Mouse (Mus musculus) skeletal muscle tissue, postnatal 0 days (tissue): ENCODE results near the gene Taf6l. TPM values are rescaled to one million over a fixed set of nuclear protein-coding genes. Genes with fewer than 3 reads are reported as not detected.

Experiments
- microRNA-seq, 2 experiments: library from miRNA; unstranded; fragments of <30 nt; microRNA quantifications; one replicate each; pipeline ENCODE4; 2016
- polyA plus RNA-seq: library from polyadenylated mRNA; unstranded; fragments of >200 nt; fragmentation: Nextera tagmentation; extraction: Ambion mirVana; gene quantifications from 2 replicates; pipeline ENCODE4 v1.2.1, GENCODE M21; 2015

Taf6l gene
- polyA plus RNA-seq, 1 experiment from 2014 or later, result 14.2 TPM

Small RNA genes within 50 kb of the gene (microRNA-seq; reads per million reads assigned to microRNA genes)
- 0 reads per million in 2 experiments for gene Mir6992

Other genes starting within 250 kb of the Taf6l start
- gene Slc22a8, start 195.2 kb downstream of the Taf6l start, polyA plus RNA-seq, result not detected in 2 replicates
- not detected in 2 replicates for gene Slc22a6, start 168.4 kb downstream of the Taf6l start, polyA plus RNA-seq
- 0.02 and 0.03 TPM in 2 replicates for gene Chrm1, start 122.6 kb downstream of the Taf6l start, polyA plus RNA-seq
- gene Slc3a2, start 63.0 kb downstream of the Taf6l start, polyA plus RNA-seq, result 43.4 and 65.1 TPM in 2 replicates
- gene Wdr74, start 50.6 kb downstream of the Taf6l start, polyA plus RNA-seq, result 39.3 and 41.2 TPM in 2 replicates
- gene 1700092M07Rik, start 45.7 kb downstream of the Taf6l start, polyA plus RNA-seq, result 0.66 TPM in 1 of 2 replicates, not detected in the other
- gene Stx5a, start 45.0 kb downstream of the Taf6l start, polyA plus RNA-seq, result 66.0 and 69.0 TPM in 2 replicates
- 54.0 and 56.1 TPM in 2 replicates for gene Nxf1, start 29.3 kb downstream of the Taf6l start, polyA plus RNA-seq
- 154 and 161 TPM in 2 replicates for gene Tmem223, start 15.4 kb downstream of the Taf6l start, polyA plus RNA-seq
- 45.0 and 52.0 TPM in 2 replicates for gene Tmem179b, start 11.9 kb downstream of the Taf6l start, polyA plus RNA-seq
- 106 and 107 TPM in 2 replicates for gene Polr2g, start 12.2 kb upstream of the Taf6l start, polyA plus RNA-seq
- gene Zbtb3, start 16.1 kb upstream of the Taf6l start, polyA plus RNA-seq, result 1.4 and 1.6 TPM in 2 replicates
- gene Ttc9c, start 32.9 kb upstream of the Taf6l start, polyA plus RNA-seq, result 18.6 and 18.7 TPM in 2 replicates
- gene Hnrnpul2, start 33.6 kb upstream of the Taf6l start, polyA plus RNA-seq, result 2.9 and 3.4 TPM in 2 replicates
- not detected in 2 replicates for gene AC129217.1, start 43.4 kb upstream of the Taf6l start, polyA plus RNA-seq
- 25.2 and 79.5 TPM in 2 replicates for gene Bscl2, start 51.0 kb upstream of the Taf6l start, polyA plus RNA-seq
- gene Gng3, start 52.8 kb upstream of the Taf6l start, polyA plus RNA-seq, result 0.43 and 0.46 TPM in 2 replicates
- 8.7 and 11.7 TPM in 2 replicates for gene Lrrn4cl, start 64.4 kb upstream of the Taf6l start, polyA plus RNA-seq
- 164 and 180 TPM in 2 replicates for gene Ubxn1, start 85.1 kb upstream of the Taf6l start, polyA plus RNA-seq
- gene Uqcc3, start 94.5 kb upstream of the Taf6l start, polyA plus RNA-seq, result 91.7 and 93.1 TPM in 2 replicates
- 28.4 and 33.6 TPM in 2 replicates for gene Lbhd1, start 97.3 kb upstream of the Taf6l start, polyA plus RNA-seq
- not detected in 2 replicates for gene Gm49403, start 97.5 kb upstream of the Taf6l start, polyA plus RNA-seq
- 34.6 and 42.1 TPM in 2 replicates for gene 1810009A15Rik, start 102.4 kb upstream of the Taf6l start, polyA plus RNA-seq
- gene Gm49416, start 102.5 kb upstream of the Taf6l start, polyA plus RNA-seq, result not detected in 2 replicates
- 14.6 and 15.7 TPM in 2 replicates for gene Ints5, start 106.6 kb upstream of the Taf6l start, polyA plus RNA-seq
- 23.3 and 26.7 TPM in 2 replicates for gene Ganab, start 111.7 kb upstream of the Taf6l start, polyA plus RNA-seq
- gene B3gat3, start 134.0 kb upstream of the Taf6l start, polyA plus RNA-seq, result 25.2 and 29.5 TPM in 2 replicates
- gene Rom1, start 142.9 kb upstream of the Taf6l start, polyA plus RNA-seq, result 3.1 and 3.5 TPM in 2 replicates
- 12.5 and 14.2 TPM in 2 replicates for gene Eml3, start 143.1 kb upstream of the Taf6l start, polyA plus RNA-seq
- gene Mta2, start 155.5 kb upstream of the Taf6l start, polyA plus RNA-seq, result 51.8 and 59.1 TPM in 2 replicates
- gene Tut1, start 167.4 kb upstream of the Taf6l start, polyA plus RNA-seq, result 13.4 and 14.3 TPM in 2 replicates
- 377 and 401 TPM in 2 replicates for gene Eef1g, start 180.6 kb upstream of the Taf6l start, polyA plus RNA-seq
- gene Ahnak, start 202.9 kb upstream of the Taf6l start, polyA plus RNA-seq, result 65.9 and 67.3 TPM in 2 replicates